Mouse (Mus musculus) lung, postnatal 4 days (tissue): ENCODE results near the gene Cdk5.

Experiments
- DNase-seq, 2 experiments: peaks; one replicate each; pipeline ENCODE4 v3.0.0; 2021

Gene Cdk5

GRCm38 (mm10) chr5:24423129-24424003 is at the start of gene Cdk5, which contains the start of gene Slc4a2:
Cdk5 (minus strand) TSS chr5:24423530.
Slc4a2 (plus strand) TSS chr5:24423837.
- peak; percentile 98 to 99 for DNase-seq

DNA sequence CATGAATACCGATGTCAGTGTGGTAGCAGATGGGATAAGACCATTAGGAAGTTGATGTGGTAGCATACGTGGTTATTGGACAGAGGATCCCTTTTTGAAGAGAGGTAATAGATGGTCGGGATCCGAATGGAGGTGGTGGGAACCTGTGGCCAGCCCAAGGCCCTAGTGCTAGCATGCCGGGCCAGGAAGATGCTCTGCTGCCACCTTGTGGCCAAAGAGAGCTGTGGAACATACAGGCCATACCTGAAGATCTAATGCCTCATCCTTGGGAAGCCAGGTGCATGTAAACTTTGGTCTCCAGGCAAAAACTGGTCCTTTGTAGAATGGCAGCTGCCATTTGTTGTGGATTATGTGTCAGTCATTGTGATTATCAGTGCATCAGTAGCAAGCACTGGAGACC is 47.3 kb upstream of the Cdk5 start:
- DNase-seq: peak; percentile 67 to 83

DNA sequence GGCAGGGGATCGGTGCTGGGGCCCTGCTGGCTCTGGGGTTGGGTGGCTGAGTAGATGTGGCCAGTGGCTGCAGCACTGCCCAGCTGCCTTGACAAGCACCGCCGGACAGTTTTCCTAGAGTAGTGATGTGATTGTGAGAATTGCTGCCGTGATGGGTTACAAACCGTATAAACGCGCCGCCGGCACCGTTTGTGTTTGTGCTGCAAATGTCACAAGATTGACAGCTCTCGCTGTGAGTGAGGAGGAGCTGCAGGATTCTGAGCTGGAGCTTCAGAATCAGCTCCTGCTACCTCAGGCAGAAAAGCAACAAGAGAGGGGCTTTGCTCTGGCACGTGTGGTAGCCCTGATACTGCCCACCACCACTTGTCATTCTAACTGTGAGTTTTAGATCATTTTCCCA is 43.4 kb upstream of the Cdk5 start:
- no peak for DNase-seq

DNA sequence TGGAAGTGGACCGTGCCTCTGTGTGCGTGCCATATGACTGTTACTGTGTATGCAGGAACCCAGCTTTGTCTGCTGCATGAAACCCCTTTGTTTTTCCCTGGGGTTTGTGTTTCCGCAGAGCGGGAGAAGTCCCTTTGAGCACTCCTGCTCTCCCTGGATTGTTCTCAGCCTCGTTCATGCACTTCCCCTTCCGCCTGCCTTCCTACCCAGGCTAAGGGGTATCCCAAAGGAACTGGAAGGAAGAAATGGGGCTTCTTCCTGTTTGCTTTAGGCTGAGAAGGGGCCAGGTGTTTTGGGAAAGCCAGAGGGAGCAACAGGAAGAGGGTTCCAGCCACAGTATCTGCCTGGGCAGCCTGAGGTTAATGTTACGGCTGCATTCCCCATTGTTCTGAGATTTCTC is 32.3 kb upstream of the Cdk5 start:
- DNase-seq: no peak

- no peak for DNase-seq
Observed at GRCm38 (mm10) chr5:24455076-24455475, 31.7 kb upstream of the Cdk5 start.

- DNase-seq: no peak
Observed at GRCm38 (mm10) chr5:24453985-24454303, 30.6 kb upstream of the Cdk5 start.

DNA sequence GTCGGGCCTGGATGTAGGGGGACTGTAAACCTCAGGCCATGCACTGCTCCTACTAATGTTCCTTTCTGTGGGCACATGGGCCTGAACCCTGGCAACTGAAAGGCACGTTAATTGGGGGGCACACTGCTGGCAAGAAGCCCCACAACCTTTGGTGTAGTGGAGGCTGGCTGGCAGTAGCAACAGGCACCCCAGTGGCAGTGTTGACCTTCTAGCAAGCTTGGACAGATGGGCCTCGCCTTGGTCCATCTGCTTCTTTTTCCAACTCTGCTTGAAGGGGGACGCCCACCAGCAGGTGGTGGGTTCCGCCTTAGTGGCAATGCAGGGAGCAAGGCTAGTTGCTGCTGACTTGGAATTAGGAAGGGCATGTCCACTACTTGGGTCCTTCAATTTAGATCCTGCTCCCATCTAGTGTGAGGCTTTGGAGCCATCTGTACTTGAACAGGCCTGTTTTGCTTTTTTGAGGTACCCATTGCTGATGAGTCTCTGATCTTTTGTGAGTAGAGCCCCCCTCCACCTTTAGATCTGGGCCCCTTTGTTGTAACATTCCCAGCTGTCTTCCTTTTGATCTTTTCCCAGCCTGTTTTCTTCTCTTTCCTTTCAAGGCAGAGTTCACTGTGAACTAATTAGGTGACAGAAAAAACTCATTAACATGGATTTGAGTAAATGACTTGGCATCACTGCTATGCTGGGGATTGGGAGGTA is 30.1 kb upstream of the Cdk5 start:
- DNase-seq: no peak

GRCm38 (mm10) chr5:24452691-24453233 is 29.4 kb upstream of the Cdk5 start:
- DNase-seq: peak; percentile 45 to 54

- DNase-seq: peak in 1 of 2 experiments; percentile 54
Observed at GRCm38 (mm10) chr5:24452030-24452690, 28.8 kb upstream of the Cdk5 start, which contains the start of gene Agap3. Agap3 (plus strand) TSS chr5:24452177.

- peak; percentile 90 to 95 for DNase-seq
Observed at GRCm38 (mm10) chr5:24451264-24452029, 28.1 kb upstream of the Cdk5 start.

GRCm38 (mm10) chr5:24447624-24448298 is 24.4 kb upstream of the Cdk5 start, which contains the start of gene Tmub1:
Tmub1 (minus strand) TSS chr5:24447854.
- peak; percentile 88 to 92 for DNase-seq

DNA sequence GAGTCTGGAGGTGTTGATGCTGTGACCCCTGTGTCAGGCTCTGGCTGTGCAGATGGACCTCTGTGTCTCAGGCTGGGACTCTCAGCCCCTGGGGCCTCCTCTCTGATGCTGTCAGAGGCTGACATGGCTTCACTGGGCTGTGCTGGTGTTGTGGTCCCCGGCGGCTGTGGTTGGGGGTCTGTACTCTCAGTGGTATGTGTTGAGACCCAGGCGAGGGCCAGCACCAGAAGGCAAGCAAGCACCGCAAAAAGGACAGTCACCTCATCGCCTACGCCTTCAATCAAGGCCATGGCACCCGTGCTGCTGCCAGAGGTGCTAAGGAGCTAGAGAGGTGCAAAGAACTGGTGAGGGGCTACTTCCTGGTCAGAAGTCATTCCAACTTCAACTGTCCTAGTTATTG is 23.3 kb upstream of the Cdk5 start:
- DNase-seq: no peak

GRCm38 (mm10) chr5:24445428-24446080 is 22.2 kb upstream of the Cdk5 start:
- no peak for DNase-seq

DNA sequence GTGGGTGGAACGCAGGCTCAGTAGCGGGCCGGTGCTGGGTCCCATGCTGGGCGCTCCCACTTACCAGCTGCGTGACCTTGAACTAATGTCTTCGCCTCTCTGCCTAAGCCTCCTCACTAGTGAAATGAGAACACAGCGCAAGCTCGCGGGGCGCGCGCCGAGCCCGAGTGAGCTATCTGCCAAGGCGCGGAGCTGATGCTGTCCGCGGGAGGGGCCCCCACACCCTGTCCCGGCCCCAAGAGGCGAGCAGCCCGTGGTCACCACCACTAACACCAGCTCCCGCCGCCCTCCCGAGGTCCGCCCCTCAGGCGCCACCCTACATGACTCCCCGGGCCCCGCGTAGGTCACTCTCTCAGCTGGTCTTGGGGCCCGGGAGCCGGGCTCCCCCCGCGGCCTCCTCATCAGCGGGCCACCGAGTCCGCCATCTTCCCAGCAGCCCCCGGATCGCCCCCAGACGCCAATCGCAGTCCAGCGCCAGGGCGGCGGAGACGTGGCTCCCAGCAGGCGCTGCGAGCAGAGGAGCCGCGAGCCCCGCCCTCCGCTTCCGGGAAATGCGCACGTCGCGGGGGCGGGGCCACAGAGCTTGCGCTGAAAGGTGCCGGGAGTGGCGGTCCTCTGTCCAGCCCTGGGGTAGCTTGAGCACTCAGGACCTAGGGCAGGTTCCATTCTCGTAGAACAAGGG is 21.6 kb upstream of the Cdk5 start, which contains the start of gene Fastk:
TSS of gene Fastk (minus strand) at position 542 of the 682 bp plus-strand sequence.
- DNase-seq: peak; percentile 94 to 96

GRCm38 (mm10) chr5:24443927-24444326 is 20.6 kb upstream of the Cdk5 start:
- DNase-seq: no peak

DNA sequence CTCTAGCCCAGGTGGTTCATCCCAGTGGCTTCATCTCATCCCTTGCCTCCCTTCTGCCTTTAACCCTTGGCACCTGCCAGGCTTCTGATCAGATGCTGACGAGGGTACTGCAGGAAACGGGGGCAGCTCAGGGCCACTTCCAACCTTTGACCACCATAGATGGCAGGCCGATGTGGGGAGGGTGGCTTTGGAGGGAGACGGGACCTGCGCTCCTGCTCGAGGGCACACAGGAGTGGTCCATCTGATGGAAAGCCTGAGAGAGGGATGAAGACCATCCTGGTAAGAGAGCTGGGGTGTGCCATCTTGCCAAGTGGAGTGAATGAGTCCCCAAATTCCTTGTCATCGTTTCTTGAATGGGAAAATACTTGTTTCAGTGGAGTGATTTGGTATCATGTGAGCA is 19.9 kb upstream of the Cdk5 start:
- no peak for DNase-seq

DNA sequence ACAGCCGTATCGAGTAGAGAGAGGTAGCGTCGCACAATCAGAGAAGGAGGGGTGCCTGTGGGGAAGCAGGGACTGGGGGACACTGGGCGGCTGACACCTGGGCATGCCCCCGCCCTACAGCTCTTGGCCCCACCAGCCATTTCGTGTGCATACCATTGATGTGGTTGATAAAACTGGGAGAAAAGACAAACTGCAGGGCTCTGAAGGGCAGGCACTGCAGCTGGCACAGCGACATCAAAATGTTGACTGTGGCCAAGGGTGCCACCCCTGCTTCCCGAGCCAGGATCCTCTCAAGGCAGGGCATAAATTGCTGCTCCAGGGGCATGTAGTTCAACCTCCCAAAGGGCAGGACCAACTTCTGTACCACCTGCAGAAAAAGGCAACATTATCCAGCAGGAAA is 18.7 kb upstream of the Cdk5 start:
- DNase-seq: no peak

GRCm38 (mm10) chr5:24441187-24441586 is 17.9 kb upstream of the Cdk5 start:
- DNase-seq: no peak

GRCm38 (mm10) chr5:24433993-24434392 is 10.7 kb upstream of the Cdk5 start:
- DNase-seq: no peak

DNA sequence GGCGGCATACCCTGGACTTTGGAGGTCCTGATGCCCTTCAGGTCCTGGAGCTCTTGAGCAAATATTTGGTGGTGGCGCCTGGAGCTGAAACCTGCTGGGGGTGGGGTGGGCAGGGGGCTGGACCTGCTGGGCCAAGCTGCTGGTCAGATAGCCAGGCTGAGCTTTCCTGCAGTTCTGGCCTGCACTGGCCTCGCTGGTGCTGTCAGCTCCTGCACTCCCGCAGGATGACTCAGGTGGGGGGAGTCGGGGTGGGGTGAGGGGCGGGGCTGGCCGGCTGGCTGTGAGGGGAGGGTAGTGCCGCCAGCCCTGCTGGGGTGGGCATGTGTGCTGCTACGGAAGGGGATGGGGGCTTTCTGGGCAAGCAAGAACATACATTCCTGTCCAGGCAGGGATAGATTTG is 5.3 kb upstream of the Cdk5 start:
- DNase-seq: no peak
